Mouse (Mus musculus): ENCODE measurements around the gene Gm11007. TPM values are rescaled to one million over a fixed set of nuclear protein-coding genes. Genes with fewer than 3 reads are reported as not detected.

Gene Gm11007
- polyA plus RNA-seq (2014; fragmentation: Illumina TruSeq; extraction: RNeasy Lipid Tissue Mini Kit (QIAGEN cat#74804); ENCODE audit: low replicate concordance): 2.3 TPM

DNA sequence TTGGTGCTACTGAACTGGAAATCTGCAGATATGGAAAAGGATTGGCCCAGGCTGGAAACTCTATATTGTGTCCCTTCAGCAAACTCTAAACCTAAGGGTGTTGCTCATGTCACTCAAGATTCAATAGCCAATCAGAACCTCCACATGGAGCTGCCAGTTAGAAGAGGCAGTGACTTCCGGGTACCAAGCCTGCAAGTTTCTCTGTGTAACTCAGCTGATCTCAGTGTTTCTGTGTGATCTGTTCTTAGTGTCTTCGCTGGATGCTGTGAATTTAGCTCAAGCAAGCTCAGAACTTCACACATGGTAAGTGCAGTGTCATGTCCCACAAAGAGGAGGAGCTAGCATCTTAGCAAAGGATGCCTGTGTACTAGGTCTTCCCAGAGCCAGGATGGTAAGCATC is at the start of gene Gm11007:
Gene Gm11007, plus strand, starts transcription at position 301 of the 400 bp plus-strand sequence.

Other genes starting within 250 kb of the Gm11007 start
- gene Gm4724, start 208.2 kb upstream of the Gm11007 start, polyA plus RNA-seq (2014; fragmentation: Illumina TruSeq; extraction: RNeasy Lipid Tissue Mini Kit (QIAGEN cat#74804); ENCODE audit: low replicate concordance): 15.3 TPM
- gene Zfp965, start 174.0 kb upstream of the Gm11007 start, polyA plus RNA-seq (2014; fragmentation: Illumina TruSeq; extraction: RNeasy Lipid Tissue Mini Kit (QIAGEN cat#74804); ENCODE audit: low replicate concordance): 18.6 TPM
- not detected for gene Zfp969, start 59.7 kb downstream of the Gm11007 start, polyA plus RNA-seq (2014; fragmentation: Illumina TruSeq; extraction: RNeasy Lipid Tissue Mini Kit (QIAGEN cat#74804); ENCODE audit: low replicate concordance)
- gene Gm2007, start 97.6 kb downstream of the Gm11007 start, polyA plus RNA-seq (2014; fragmentation: Illumina TruSeq; extraction: RNeasy Lipid Tissue Mini Kit (QIAGEN cat#74804); ENCODE audit: low replicate concordance): 2.3 TPM
- gene Gm14288, start 157.1 kb downstream of the Gm11007 start, polyA plus RNA-seq (2014; fragmentation: Illumina TruSeq; extraction: RNeasy Lipid Tissue Mini Kit (QIAGEN cat#74804); ENCODE audit: low replicate concordance): 3.5 TPM
- gene Gm6710, start 225.2 kb downstream of the Gm11007 start, polyA plus RNA-seq (2014; fragmentation: Illumina TruSeq; extraction: RNeasy Lipid Tissue Mini Kit (QIAGEN cat#74804); ENCODE audit: low replicate concordance): 24.2 TPM